Mouse (Mus musculus) intestine, postnatal 0 days (tissue): Measurements from ENCODE around the gene Crat. TPM values are rescaled to one million over a fixed set of nuclear protein-coding genes. Genes with fewer than 3 reads are reported as not detected.

Experiments used
- ATAC-seq: fragments of 200-750 bp; cut with Nextera tagmentation; 2 replicates; pipeline ENCODE4 v1.8.0; 2017; ENCODE audit warnings: mild to moderate bottlenecking, moderate TSS enrichment, moderate library complexity
- H3K27ac ChIP-seq: fragments of 300-500 bp; sonication (generic); 2 replicates; pipeline ENCODE4 v1.5.1; 2014; ENCODE audit warnings: mild to moderate bottlenecking, low read depth, low read length, moderate library complexity
- H3K27me3 ChIP-seq: fragments of 300-500 bp; sonication (generic); replicated peaks from 2 replicates; pipeline ENCODE4 v1.6.1; 2014; ENCODE audit warnings: low read length, mixed read lengths; ENCODE audit not compliant: control insufficient read depth, insufficient read depth
- H3K36me3 ChIP-seq: fragments of 300-500 bp; sonication (generic); 2 replicates; pipeline ENCODE4 v1.6.1; 2014; ENCODE audit warnings: mild to moderate bottlenecking, moderate library complexity; ENCODE audit not compliant: control insufficient read depth, insufficient read depth
- H3K4me1 ChIP-seq: fragments of 300-500 bp; sonication (generic); replicated peaks from 2 replicates; pipeline ENCODE4 v1.6.1; 2014; ENCODE audit warnings: antibody characterized with exemption, low read length, mixed read lengths; ENCODE audit not compliant: control insufficient read depth, insufficient read depth
- H3K4me2 ChIP-seq: fragments of 300-500 bp; sonication (generic); replicated peaks from 2 replicates; pipeline ENCODE4 v1.6.1; 2014; ENCODE audit warnings: low read depth, mild to moderate bottlenecking, moderate library complexity
- H3K4me3 ChIP-seq: fragments of 300-500 bp; sonication (generic); 2 replicates; pipeline ENCODE4 v1.5.1; 2014; ENCODE audit warnings: low read depth, low read length
- H3K9ac ChIP-seq: fragments of 300-500 bp; sonication (generic); 2 replicates; pipeline ENCODE4 v1.6.1; 2014; ENCODE audit warnings: mild to moderate bottlenecking, low read depth, low read length
- H3K9me3 ChIP-seq: fragments of 300-500 bp; sonication (generic); 2 replicates; pipeline ENCODE4 v1.6.1; 2016; ENCODE audit warnings: mixed run types; ENCODE audit not compliant: control insufficient read depth
- CTCF ChIP-seq: sonication (generic); IDR thresholded peaks from 2 replicates; pipeline ENCODE4 v1.5.1; 2016; ENCODE audit warnings: low read depth, mild to moderate bottlenecking, control low read depth, antibody characterized with exemption, moderate library complexity
- WGBS: fragments of 180-500 bp; shearing (Covaris S2); extraction: QIAGEN DNeasy Blood & Tissue Kit; methylation state at CpG from one replicate; pipeline ENCODE4 v1.1.7; 2014; 5-methylcytosine and 5-hydroxymethylcytosine counted together
- polyA plus RNA-seq: library from polyadenylated mRNA; unstranded; fragments of >200 nt; fragmentation: Nextera tagmentation; extraction: Ambion mirVana; gene quantifications from 2 replicates; pipeline ENCODE4 v1.2.1, GENCODE M21; 2015

Crat gene
- polyA plus RNA-seq, 1 experiment from 2014 or later: 46.1 TPM

- H3K27ac ChIP-seq: no peak overlapping the region
- no peak overlapping the region; the same call in 1 of the 2 replicates for H3K4me2 ChIP-seq
- peak; percentile 21; the same call in 1 of the 2 replicates for TF ChIP-seq CTCF
- no peak for ATAC-seq
- peaks cover 28% of the 10 kb centered on the region for H3K36me3 ChIP-seq
- H3K4me3 ChIP-seq: no peak overlapping the region
- WGBS: 85% methylated on average over 16 of the region's 16 CpGs
- no peak overlapping the region for H3K9ac ChIP-seq
- H3K9me3 ChIP-seq: no peaks in the 10 kb centered on the region
- H3K27me3 ChIP-seq: no peaks in the 10 kb centered on the region
- 0 out of 2 replicates have a peak, but pooled peaks cover 4% of the 10 kb centered on the region for H3K4me1 ChIP-seq
Measured at GRCm38 (mm10) chr2:30413038-30413973, 2.3 kb downstream of the Crat start.

- no peak overlapping the region; the same call in 1 of the 2 replicates for H3K27ac ChIP-seq
- peak; percentile 32; the same call in 1 of the 2 replicates for ATAC-seq
- no peak overlapping the region for H3K9ac ChIP-seq
- H3K27me3 ChIP-seq: no peaks in the 10 kb centered on the region
- 92% methylated on average over 5 of the region's 5 CpGs for WGBS
- H3K4me1 ChIP-seq: peaks cover 3% of the 10 kb centered on the region; the same call in 1 of the 2 replicates
- H3K9me3 ChIP-seq: no peaks in the 10 kb centered on the region
- TF ChIP-seq CTCF: no peak
- H3K36me3 ChIP-seq: peaks cover 60% of the 10 kb centered on the region
- no peak overlapping the region for H3K4me2 ChIP-seq
- H3K4me3 ChIP-seq: no peak overlapping the region
Measured at GRCm38 (mm10) chr2:30409454-30410176, 6.0 kb downstream of the Crat start.

GRCm38 (mm10) chr2:30408452-30409100 is 7.0 kb downstream of the Crat start:
- Histone ChIP-seq H3K4me3 (no peak overlapping the region), H3K9me3 (no peaks in the 10 kb centered on the region), H3K36me3 (peaks cover 68% of the 10 kb centered on the region), H3K27ac (peak overlapping the region; percentile 66), H3K4me1 (no peaks in the 10 kb centered on the region; the same call in 1 of the 2 replicates), H3K4me2 (no peak overlapping the region), H3K9ac (no peak overlapping the region), H3K27me3 (no peaks in the 10 kb centered on the region)
- TF ChIP-seq CTCF: no peak
- peak; percentile 22 for ATAC-seq
- 73% methylated on average over 8 of the region's 8 CpGs for WGBS

GRCm38 (mm10) chr2:30407778-30408177 is 7.8 kb downstream of the Crat start:
- no peak for TF ChIP-seq CTCF
- Histone ChIP-seq H3K36me3 (peaks cover 74% of the 10 kb centered on the region), H3K9me3 (no peaks in the 10 kb centered on the region), H3K27me3 (no peaks in the 10 kb centered on the region), H3K4me3 (no peak overlapping the region), H3K9ac (no peak overlapping the region), H3K4me2 (no peak overlapping the region), H3K4me1 (no peaks in the 10 kb centered on the region; the same call in 1 of the 2 replicates), H3K27ac (peak overlapping the region; percentile 64)
- WGBS: 83% methylated on average over 10 of the region's 10 CpGs
- no peak for ATAC-seq

- no peak for ATAC-seq
- TF ChIP-seq CTCF: no peak
Measured at GRCm38 (mm10) chr2:30407221-30407620, 8.4 kb downstream of the Crat start.

GRCm38 (mm10) chr2:30403870-30404269 is 11.7 kb downstream of the Crat start:
- H3K4me2 ChIP-seq: no peak overlapping the region
- H3K27ac ChIP-seq: no peak overlapping the region
- H3K4me3 ChIP-seq: no peak overlapping the region
- no peak overlapping the region for H3K9ac ChIP-seq
- ATAC-seq: no peak
- H3K4me1 ChIP-seq: no peaks in the 10 kb centered on the region; the same call in 1 of the 2 replicates
- no peaks in the 10 kb centered on the region for H3K9me3 ChIP-seq
- no peak for TF ChIP-seq CTCF
- H3K36me3 ChIP-seq: peaks cover 92% of the 10 kb centered on the region
- 89% methylated on average over 1 of the region's 1 CpGs for WGBS
- no peaks in the 10 kb centered on the region for H3K27me3 ChIP-seq

More at GRCm38 (mm10) chr2:30407221-30407620, 8.4 kb downstream of the Crat start:
- Histone ChIP-seq H3K4me3 (no peak overlapping the region), H3K9me3 (no peaks in the 10 kb centered on the region), H3K36me3 (peaks cover 76% of the 10 kb centered on the region), H3K9ac (no peak overlapping the region), H3K27me3 (no peaks in the 10 kb centered on the region), H3K4me1 (no peaks in the 10 kb centered on the region; the same call in 1 of the 2 replicates), H3K27ac (no peak overlapping the region), H3K4me2 (no peak overlapping the region)
- WGBS: 84% methylated on average over 2 of the region's 2 CpGs
